Mouse (Mus musculus) megakaryocyte progenitor cell, adult 5-6 weeks (primary cell): ENCODE data around the gene Man2a1. TPM values are rescaled to one million over a fixed set of nuclear protein-coding genes. Genes with fewer than 3 reads are reported as not detected.

Experiments
- ATAC-seq: replicated peaks from 2 replicates; pipeline ENCODE4 v1.8.0; 2016; ENCODE audit warnings: mild to moderate bottlenecking, moderate TSS enrichment, inconsistent platforms; ENCODE audit not compliant: poor library complexity
- total RNA-seq, 2 experiments: library from RNA; stranded (forward) in 1 of 2; stranded (reverse) in 1 of 2; fragments of 157-497, 149-512 nt in 1 of 2; fragments of 200-1000 nt in 1 of 2; gene quantifications; 2 replicates each; pipeline versions ENCODE4 v1.2.3 to v1.2.4; 2015 to 2017

Gene Man2a1
- total RNA-seq, 2 experiments from 2014 or later = 31.5 to 35.3 TPM

GRCm38 (mm10) chr17:64685216-64685903 lies 84.8 kb downstream of the Man2a1 start:
- no peak for ATAC-seq

- ATAC-seq = no peak
Measured at GRCm38 (mm10) chr17:64689614-64690013, 89.1 kb downstream of the Man2a1 start.

GRCm38 (mm10) chr17:64697277-64697831 lies 96.8 kb downstream of the Man2a1 start:
- no peak for ATAC-seq

- no peak for ATAC-seq
Measured at GRCm38 (mm10) chr17:64698516-64698915, 98.0 kb downstream of the Man2a1 start.

- ATAC-seq = no peak
Measured at GRCm38 (mm10) chr17:64703649-64704230, 103.2 kb downstream of the Man2a1 start.

- no peak for ATAC-seq
Measured at GRCm38 (mm10) chr17:64707529-64707928, 107.0 kb downstream of the Man2a1 start.

- ATAC-seq = no peak
Measured at GRCm38 (mm10) chr17:64716318-64716717, 115.8 kb downstream of the Man2a1 start.

- no peak for ATAC-seq
Measured at GRCm38 (mm10) chr17:64719760-64720159, 119.2 kb downstream of the Man2a1 start.

- ATAC-seq = peak; percentile 82
Measured at GRCm38 (mm10) chr17:64721112-64721511, 120.6 kb downstream of the Man2a1 start.

GRCm38 (mm10) chr17:64723162-64723561 lies 122.6 kb downstream of the Man2a1 start:
- peak; percentile 69 for ATAC-seq

- ATAC-seq = no peak
Measured at GRCm38 (mm10) chr17:64725214-64725613, 124.7 kb downstream of the Man2a1 start.

GRCm38 (mm10) chr17:64726032-64726431 lies 125.5 kb downstream of the Man2a1 start:
- peak; percentile 41; the same call in 1 of the 2 replicates for ATAC-seq

GRCm38 (mm10) chr17:64735492-64735891 lies 135.0 kb downstream of the Man2a1 start:
- ATAC-seq = peak; percentile 52

- ATAC-seq = no peak
Measured at GRCm38 (mm10) chr17:64737918-64738317, 137.4 kb downstream of the Man2a1 start.

GRCm38 (mm10) chr17:64739129-64739528 lies 138.6 kb downstream of the Man2a1 start:
- no peak for ATAC-seq

- no peak for ATAC-seq
Measured at GRCm38 (mm10) chr17:64742715-64743605, 142.4 kb downstream of the Man2a1 start.

GRCm38 (mm10) chr17:64743606-64744300 lies 143.2 kb downstream of the Man2a1 start:
- ATAC-seq = no peak

GRCm38 (mm10) chr17:64746637-64747225 lies 146.2 kb downstream of the Man2a1 start:
- no peak for ATAC-seq

- ATAC-seq = 0 out of 2 replicates have a peak, but pooled peaks have one; percentile 20
Measured at GRCm38 (mm10) chr17:64747461-64747860, 146.9 kb downstream of the Man2a1 start.

- no peak for ATAC-seq
Measured at GRCm38 (mm10) chr17:64748131-64748530, 147.6 kb downstream of the Man2a1 start.
